Mouse (Mus musculus): ENCODE data around the gene Nptx1. TPM values are rescaled to one million over a fixed set of nuclear protein-coding genes. Genes with fewer than 3 reads are reported as not detected.
A peak's percentile ranks its signal among the peaks of the same experiment; 100 is the strongest.

Gene Nptx1
- polyA plus RNA-seq, 1 experiment from 2014 or later = 0.72 TPM

- Histone ChIP-seq H3K4me3 (ENCODE audit: low read depth, low read length) (peak overlapping the region; percentile 63), H3K27me3 (ENCODE audit: control insufficient read depth, insufficient read depth, low read length) (peaks cover 92% of the 10 kb centered on the region), H3K4me1 (ENCODE audit: control insufficient read depth, insufficient read depth, low read length) (peaks cover 34% of the 10 kb centered on the region), H3K9ac (ENCODE audit: low read depth, low read length) (peak overlapping the region; percentile 60), H3K36me3 (ENCODE audit: control insufficient read depth, insufficient read depth, low read length) (no peaks in the 10 kb centered on the region), H3K4me2 (peak overlapping the region; percentile 99), H3K9me3 (replicated peaks; ENCODE audit: control insufficient read depth, low read length) (no peaks in the 10 kb centered on the region), H3K27ac (ENCODE audit: low read depth, low read length) (no peak overlapping the region)
- under 1% methylated on average over 37 of the region's 39 CpGs for WGBS (ENCODE audit: insufficient replicate concordance)
- no peak for ATAC-seq (replicated peaks; ENCODE audit: insufficient number of reproducible peaks, low FRiP score, low TSS enrichment)
Observed at GRCm38 (mm10) chr11:119547951-119548591, 518 bp upstream of the Nptx1 start.

GRCm38 (mm10) chr11:119546496-119547182, 914 bp downstream of the Nptx1 start:
- no peak overlapping the region for H3K27ac ChIP-seq (ENCODE audit: low read depth, low read length)
- peak overlapping the region; percentile 99 for H3K4me2 ChIP-seq
- 2% methylated on average over 45 of the region's 46 CpGs for WGBS (ENCODE audit: insufficient replicate concordance)
- H3K27me3 ChIP-seq (ENCODE audit: control insufficient read depth, insufficient read depth, low read length) = peaks cover 91% of the 10 kb centered on the region
- peak overlapping the region; percentile 63 for H3K4me3 ChIP-seq (ENCODE audit: low read depth, low read length)
- peak overlapping the region; percentile 60; the same call in 1 of the 2 replicates for H3K9ac ChIP-seq (ENCODE audit: low read depth, low read length)
- H3K9me3 ChIP-seq (replicated peaks; ENCODE audit: control insufficient read depth, low read length) = no peaks in the 10 kb centered on the region
- H3K36me3 ChIP-seq (ENCODE audit: control insufficient read depth, insufficient read depth, low read length) = no peaks in the 10 kb centered on the region
- ATAC-seq (replicated peaks; ENCODE audit: insufficient number of reproducible peaks, low FRiP score, low TSS enrichment) = no peak
- H3K4me1 ChIP-seq (ENCODE audit: control insufficient read depth, insufficient read depth, low read length) = peaks cover 34% of the 10 kb centered on the region

GRCm38 (mm10) chr11:119545741-119546495, 1.6 kb downstream of the Nptx1 start:
- H3K9me3 ChIP-seq (replicated peaks; ENCODE audit: control insufficient read depth, low read length) = no peaks in the 10 kb centered on the region
- no peak overlapping the region for H3K27ac ChIP-seq (ENCODE audit: low read depth, low read length)
- H3K4me2 ChIP-seq = peak overlapping the region; percentile 99
- no peaks in the 10 kb centered on the region for H3K36me3 ChIP-seq (ENCODE audit: control insufficient read depth, insufficient read depth, low read length)
- peaks cover 32% of the 10 kb centered on the region for H3K4me1 ChIP-seq (ENCODE audit: control insufficient read depth, insufficient read depth, low read length)
- WGBS (ENCODE audit: insufficient replicate concordance) = 9% methylated on average over 10 of the region's 10 CpGs
- H3K4me3 ChIP-seq (ENCODE audit: low read depth, low read length) = peak overlapping the region; percentile 4; the same call in 1 of the 2 replicates
- no peak overlapping the region for H3K9ac ChIP-seq (ENCODE audit: low read depth, low read length)
- ATAC-seq (replicated peaks; ENCODE audit: insufficient number of reproducible peaks, low FRiP score, low TSS enrichment) = no peak
- peaks cover 92% of the 10 kb centered on the region for H3K27me3 ChIP-seq (ENCODE audit: control insufficient read depth, insufficient read depth, low read length)

GRCm38 (mm10) chr11:119545281-119545680, 2.3 kb downstream of the Nptx1 start:
- H3K9me3 ChIP-seq (replicated peaks; ENCODE audit: control insufficient read depth, low read length) = no peaks in the 10 kb centered on the region
- no peak for ATAC-seq (replicated peaks; ENCODE audit: insufficient number of reproducible peaks, low FRiP score, low TSS enrichment)
- H3K27me3 ChIP-seq (ENCODE audit: control insufficient read depth, insufficient read depth, low read length) = peaks cover 92% of the 10 kb centered on the region
- 46% methylated on average over 3 of the region's 3 CpGs for WGBS (ENCODE audit: insufficient replicate concordance)
- H3K4me2 ChIP-seq = no peak overlapping the region
- peaks cover 32% of the 10 kb centered on the region for H3K4me1 ChIP-seq (ENCODE audit: control insufficient read depth, insufficient read depth, low read length)
- no peak overlapping the region for H3K9ac ChIP-seq (ENCODE audit: low read depth, low read length)
- H3K27ac ChIP-seq (ENCODE audit: low read depth, low read length) = no peak overlapping the region
- H3K4me3 ChIP-seq (ENCODE audit: low read depth, low read length) = no peak overlapping the region
- H3K36me3 ChIP-seq (ENCODE audit: control insufficient read depth, insufficient read depth, low read length) = no peaks in the 10 kb centered on the region

- H3K9me3 ChIP-seq (replicated peaks; ENCODE audit: control insufficient read depth, low read length) = no peaks in the 10 kb centered on the region
- 78% methylated on average over 15 of the region's 15 CpGs for WGBS (ENCODE audit: insufficient replicate concordance)
- no peak overlapping the region for H3K4me3 ChIP-seq (ENCODE audit: low read depth, low read length)
- H3K36me3 ChIP-seq (ENCODE audit: control insufficient read depth, insufficient read depth, low read length) = no peaks in the 10 kb centered on the region
- ATAC-seq (replicated peaks; ENCODE audit: insufficient number of reproducible peaks, low FRiP score, low TSS enrichment) = no peak
- H3K9ac ChIP-seq (ENCODE audit: low read depth, low read length) = no peak overlapping the region
- H3K4me2 ChIP-seq = no peak overlapping the region
- no peak overlapping the region for H3K27ac ChIP-seq (ENCODE audit: low read depth, low read length)
- H3K4me1 ChIP-seq (ENCODE audit: control insufficient read depth, insufficient read depth, low read length) = peaks cover 32% of the 10 kb centered on the region
- peaks cover 92% of the 10 kb centered on the region for H3K27me3 ChIP-seq (ENCODE audit: control insufficient read depth, insufficient read depth, low read length)
Observed at GRCm38 (mm10) chr11:119544518-119545105, 2.9 kb downstream of the Nptx1 start.

GRCm38 (mm10) chr11:119543816-119544517, 3.6 kb downstream of the Nptx1 start:
- peaks cover 90% of the 10 kb centered on the region for H3K27me3 ChIP-seq (ENCODE audit: control insufficient read depth, insufficient read depth, low read length)
- no peak overlapping the region for H3K4me2 ChIP-seq
- H3K9me3 ChIP-seq (replicated peaks; ENCODE audit: control insufficient read depth, low read length) = no peaks in the 10 kb centered on the region
- H3K36me3 ChIP-seq (ENCODE audit: control insufficient read depth, insufficient read depth, low read length) = no peaks in the 10 kb centered on the region
- H3K27ac ChIP-seq (ENCODE audit: low read depth, low read length) = no peak overlapping the region
- H3K9ac ChIP-seq (ENCODE audit: low read depth, low read length) = no peak overlapping the region
- WGBS (ENCODE audit: insufficient replicate concordance) = 47% methylated on average over 14 of the region's 16 CpGs
- H3K4me1 ChIP-seq (ENCODE audit: control insufficient read depth, insufficient read depth, low read length) = peaks cover 26% of the 10 kb centered on the region
- no peak for ATAC-seq (replicated peaks; ENCODE audit: insufficient number of reproducible peaks, low FRiP score, low TSS enrichment)
- no peak overlapping the region for H3K4me3 ChIP-seq (ENCODE audit: low read depth, low read length)

GRCm38 (mm10) chr11:119542886-119543285, 4.7 kb downstream of the Nptx1 start:
- no peak overlapping the region for H3K4me3 ChIP-seq (ENCODE audit: low read depth, low read length)
- no peak overlapping the region for H3K9ac ChIP-seq (ENCODE audit: low read depth, low read length)
- whole genome bisulfite sequencing (ENCODE audit: insufficient replicate concordance) = 56% methylated on average over 5 of the region's 5 CpGs
- H3K4me1 ChIP-seq (ENCODE audit: control insufficient read depth, insufficient read depth, low read length) = peaks cover 19% of the 10 kb centered on the region
- no peaks in the 10 kb centered on the region for H3K9me3 ChIP-seq (replicated peaks; ENCODE audit: control insufficient read depth, low read length)
- H3K27ac ChIP-seq (ENCODE audit: low read depth, low read length) = no peak overlapping the region
- no peaks in the 10 kb centered on the region for H3K36me3 ChIP-seq (ENCODE audit: control insufficient read depth, insufficient read depth, low read length)
- no peak for ATAC-seq (replicated peaks; ENCODE audit: insufficient number of reproducible peaks, low FRiP score, low TSS enrichment)
- H3K27me3 ChIP-seq (ENCODE audit: control insufficient read depth, insufficient read depth, low read length) = peaks cover 80% of the 10 kb centered on the region
- H3K4me2 ChIP-seq = no peak overlapping the region

- no peaks in the 10 kb centered on the region for H3K36me3 ChIP-seq (ENCODE audit: control insufficient read depth, insufficient read depth, low read length)
- no peaks in the 10 kb centered on the region for H3K9me3 ChIP-seq (replicated peaks; ENCODE audit: control insufficient read depth, low read length)
- no peak overlapping the region for H3K9ac ChIP-seq (ENCODE audit: low read depth, low read length)
- peaks cover 75% of the 10 kb centered on the region for H3K27me3 ChIP-seq (ENCODE audit: control insufficient read depth, insufficient read depth, low read length)
- no peak overlapping the region for H3K4me3 ChIP-seq (ENCODE audit: low read depth, low read length)
- no peak overlapping the region for H3K4me2 ChIP-seq
- peaks cover 14% of the 10 kb centered on the region for H3K4me1 ChIP-seq (ENCODE audit: control insufficient read depth, insufficient read depth, low read length)
- no peak overlapping the region for H3K27ac ChIP-seq (ENCODE audit: low read depth, low read length)
- WGBS (ENCODE audit: insufficient replicate concordance) = 45% methylated on average over 9 of the region's 9 CpGs
- no peak for ATAC-seq (replicated peaks; ENCODE audit: insufficient number of reproducible peaks, low FRiP score, low TSS enrichment)
Observed at GRCm38 (mm10) chr11:119542371-119542770, 5.2 kb downstream of the Nptx1 start.
